Mouse (Mus musculus) erythroblast, embryonic 14.5 days (primary cell): ENCODE measurements around the gene Trmt10a.

Experiments
- GATA1 ChIP-seq: IDR thresholded peaks from 2 replicates; pipeline ENCODE4 v1.6.1; 2012; ENCODE audit warnings: low read length, inconsistent platforms, mixed read lengths
- TAL1 ChIP-seq: IDR thresholded peaks from 3 replicates; pipeline ENCODE4 v1.6.1; 2012; ENCODE audit warnings: low read length, inconsistent platforms, mixed read lengths

DNA sequence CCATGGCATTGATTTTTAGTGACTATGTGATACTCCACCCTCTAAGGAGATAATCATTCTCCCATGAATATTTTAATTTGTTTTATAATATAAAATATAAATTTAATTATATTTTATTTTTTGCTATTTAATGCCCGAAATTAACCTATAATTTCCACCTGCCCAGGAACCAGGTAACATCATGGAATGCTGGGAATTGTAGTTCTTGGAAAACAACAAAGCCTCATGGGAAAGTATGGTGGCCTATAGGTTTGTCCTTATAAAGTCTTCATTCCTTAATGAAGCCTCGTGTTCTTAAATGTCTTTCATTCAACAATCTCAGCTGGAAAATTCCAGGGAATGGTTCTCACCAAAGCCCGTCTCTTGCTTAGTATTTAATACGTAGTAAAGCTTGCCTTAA lies 11.8 kb downstream of the Trmt10a start:
- TF ChIP-seq TAL1 (no peak), GATA1 (no peak)
